In the genomic region with DNA sequence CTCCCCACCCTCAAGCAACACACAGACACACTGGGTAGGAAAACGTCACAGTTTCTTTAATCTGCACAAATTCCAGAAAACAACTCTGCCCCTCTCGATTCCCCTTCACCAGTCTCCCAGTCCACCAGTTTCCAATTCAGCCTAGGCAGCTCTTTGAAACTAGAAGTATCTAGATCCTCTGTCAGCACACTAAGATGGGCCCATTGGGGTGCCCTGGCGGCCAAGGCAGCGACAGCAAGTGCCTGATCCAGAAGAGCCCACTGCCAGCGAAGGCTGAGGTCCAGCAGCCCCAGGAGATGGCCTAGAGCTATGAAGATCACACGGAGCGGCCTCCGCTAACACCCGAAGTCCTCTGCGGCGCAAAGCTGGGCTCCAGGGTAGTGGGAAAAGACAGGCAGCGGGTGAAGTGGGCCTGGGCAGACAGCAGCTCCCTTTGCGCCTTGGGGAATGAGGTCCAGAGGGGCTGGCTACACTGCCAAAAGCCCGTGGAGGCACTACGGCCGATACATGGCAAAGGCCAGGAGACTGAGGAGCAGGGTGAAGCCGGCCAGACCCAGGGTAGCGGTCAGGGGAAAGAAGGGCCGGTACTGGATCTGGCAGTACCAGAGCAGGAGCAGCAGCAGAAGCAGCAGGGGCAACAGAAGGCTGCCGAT, we compare ENCODE assay signal across 8 mouse cellular contexts. TPM values are rescaled to one million over a fixed set of nuclear protein-coding genes. Genes with fewer than 3 reads are reported as not detected.
DNase-seq lines count a peak whose midpoint lies in the region; ATAC-seq and TF ChIP-seq lines count a peak whose summit lies in the region.

No protein-coding gene starts in this region.

- peak overlapping the region; percentile 68 to 94 for H3K27ac ChIP-seq in heart, embryonic 14.5 days (replicated peaks in 1 of 2; ENCODE audit: control insufficient read depth in 1 of 2, insufficient read depth in 1 of 2, low read depth in 2 of 2, low read length in 2 of 2)
- peak overlapping the region; percentile 98 for H3K27ac ChIP-seq in forebrain, embryonic 10.5 days
- peak overlapping the region; percentile 89 for H3K27ac ChIP-seq in liver, embryonic 13.5 days

- intact Hi-C loops in heart, postnatal 10 days (cut with DNase I), result loop anchor here (2.0 kb wide), 1 partner anchor 19 kb away; no protein-coding TSS in a partner anchor
- intact Hi-C loops in left cerebral cortex, postnatal 25 days (cut with DNase I), result loop anchor here (1.0 kb wide), 1 partner anchor 22 kb away; the partner anchor contains the start of genes Cdk5 and Slc4a2

- TF ChIP-seq CTCF in G1E (IDR thresholded peaks at IDR 0.05; ENCODE audit: low read depth, low read length), result no peak

- peak overlapping the region; percentile 61 to 77 for H3K4me3 ChIP-seq in heart, embryonic 14.5 days (ENCODE audit: control insufficient read depth in 1 of 2, insufficient read depth in 1 of 2, low read depth in 1 of 2, low read length in 2 of 2)
- H3K4me3 ChIP-seq in G1E (ENCODE audit: low read depth, low read length), result peak overlapping the region; percentile 88
- H3K4me3 ChIP-seq in forebrain, embryonic 10.5 days, result peak overlapping the region; percentile 75
- H3K4me3 ChIP-seq in liver, embryonic 13.5 days (replicated peaks), result peak overlapping the region; percentile 82

- H3K9me3 ChIP-seq in heart, embryonic 14.5 days (ENCODE audit: control insufficient read depth, low read length), result no peaks in the 10 kb centered on the region
- H3K9me3 ChIP-seq in G1E (replicated peaks), result no peaks in the 10 kb centered on the region
- H3K9me3 ChIP-seq in forebrain, embryonic 10.5 days, result no peaks in the 10 kb centered on the region; the same call in 1 of the 2 replicates
- no peaks in the 10 kb centered on the region for H3K9me3 ChIP-seq in liver, embryonic 13.5 days (replicated peaks)

- H3K27me3 ChIP-seq in heart, embryonic 14.5 days (ENCODE audit: control insufficient read depth, insufficient read depth, low read length), result no peaks in the 10 kb centered on the region
- H3K27me3 ChIP-seq in G1E (ENCODE audit: insufficient read depth, low read length), result no peaks in the 10 kb centered on the region
- H3K27me3 ChIP-seq in forebrain, embryonic 10.5 days (ENCODE audit: poor library complexity, severe bottlenecking), result peaks cover 26% of the 10 kb centered on the region
- H3K27me3 ChIP-seq in liver, embryonic 13.5 days, result no peaks in the 10 kb centered on the region

- ATAC-seq in heart, embryonic 14.5 days (ENCODE audit: insufficient number of reproducible peaks, insufficient read depth, low FRiP score, low read depth), result no peak
- no peak for ATAC-seq in G1E (ENCODE audit: extremely low read depth, insufficient number of reproducible peaks, low FRiP score, poor library complexity, severe bottlenecking)
- ATAC-seq in liver, embryonic 13.5 days (ENCODE audit: low read depth), result no peak

- H3K36me3 ChIP-seq in heart, embryonic 14.5 days (ENCODE audit: control insufficient read depth, insufficient read depth, low read length), result peaks cover 37% of the 10 kb centered on the region
- H3K36me3 ChIP-seq in G1E (replicated peaks), result peaks cover 44% of the 10 kb centered on the region
- H3K36me3 ChIP-seq in forebrain, embryonic 10.5 days (replicated peaks), result peaks cover 34% of the 10 kb centered on the region
- peaks cover 31% of the 10 kb centered on the region for H3K36me3 ChIP-seq in liver, embryonic 13.5 days

- WGBS in heart, embryonic 14.5 days, result 58% methylated on average over 20 of the region's 20 CpGs
- 61% methylated on average over 20 of the region's 20 CpGs for WGBS in forebrain, embryonic 10.5 days
- 57% methylated on average over 20 of the region's 20 CpGs for whole genome bisulfite sequencing in liver, embryonic 13.5 days (ENCODE audit: insufficient replicate concordance)

- H3K4me1 ChIP-seq in heart, embryonic 14.5 days (ENCODE audit: control insufficient read depth in 2 of 2, insufficient read depth in 2 of 2, low read length in 2 of 2), result peaks cover 13 to 22% of the 10 kb centered on the region in 2 experiments; a peak in 3 of 4 replicates
- H3K4me1 ChIP-seq in G1E (ENCODE audit: insufficient read depth, low read depth, low read length), result peaks cover 63% of the 10 kb centered on the region
- H3K4me1 ChIP-seq in forebrain, embryonic 10.5 days, result peaks cover 48% of the 10 kb centered on the region
- peaks cover 49% of the 10 kb centered on the region for H3K4me1 ChIP-seq in liver, embryonic 13.5 days (replicated peaks)

- H3K4me2 ChIP-seq in heart, embryonic 14.5 days (ENCODE audit: low read length), result peak overlapping the region; percentile 79
- H3K4me2 ChIP-seq in liver, embryonic 13.5 days, result peak overlapping the region; percentile 92

- no peak for DNase-seq in heart, postnatal 10 days
- DNase-seq in G1E (ENCODE audit: low spot score), result no peak
- no peak for DNase-seq in forebrain, embryonic 10.5 days (ENCODE audit: extremely low spot score, low spot score)
- DNase-seq in liver, embryonic 13.5 days, result no peak
- DNase-seq in frontal cortex, postnatal 10 days (ENCODE audit: low spot score in 2 of 2), result no peak
- DNase-seq in right cerebral cortex, postnatal 25 days, result no peak
- no peak for DNase-seq in left cerebral cortex, postnatal 25 days (ENCODE audit: low spot score in 2 of 2)

- H3K9ac ChIP-seq in heart, embryonic 14.5 days (ENCODE audit: low read length), result peak overlapping the region; percentile 94
- peak overlapping the region; percentile 89 for H3K9ac ChIP-seq in liver, embryonic 13.5 days

RNA-seq across cellular contexts. Expression of gene Fastk, which starts 0.5 kb away (rescaled TPM):
- 157 and 181 TPM in 2 replicates for polyA plus RNA-seq in heart, embryonic 14.5 days (2014; fragmentation: Nextera tagmentation; extraction: Ambion mirVana)
- 100 to 1,000 TPM; 207 to 209 TPM for total RNA-seq in heart, postnatal 10 days (2021)
- total RNA-seq in G1E (2014; fragmentation: Nextera tagmentation), result 95.9 and 97.8 TPM in 2 replicates
- total RNA-seq in G1E (2017), result 36.2 and 46.9 TPM in 2 replicates
- 286 and 295 TPM in 2 replicates for polyA plus RNA-seq in G1E (2012)
- polyA plus RNA-seq in forebrain, embryonic 10.5 days (2016; fragmentation: Nextera tagmentation; extraction: Ambion mirVana), result 106 and 108 TPM in 2 replicates
- 56.0 and 59.0 TPM in 2 replicates for polyA plus RNA-seq in liver, embryonic 13.5 days (2015; fragmentation: Nextera tagmentation; extraction: Ambion mirVana)
- 100 to 1,000 TPM; 130 to 137 TPM for total RNA-seq in left cerebral cortex, postnatal 25 days (2021)

RNA-seq across cellular contexts. Expression of gene Tmub1, which starts 2.1 kb away (rescaled TPM):
- polyA plus RNA-seq in heart, embryonic 14.5 days (2014; fragmentation: Nextera tagmentation; extraction: Ambion mirVana), result 18.3 and 20.5 TPM in 2 replicates
- 10 to 100 TPM in 1 of 2 experiments, 1 to 10 TPM in 1; 9.6 to 10.7 TPM for total RNA-seq in heart, postnatal 10 days (2021)
- total RNA-seq in G1E (2014; fragmentation: Nextera tagmentation) (11.1 and 14.3 TPM in 2 replicates), G1E (2017) (13.3 and 16.1 TPM in 2 replicates)
- polyA plus RNA-seq in G1E (2012), result 36.3 and 38.1 TPM in 2 replicates
- 28.4 and 31.8 TPM in 2 replicates for polyA plus RNA-seq in forebrain, embryonic 10.5 days (2016; fragmentation: Nextera tagmentation; extraction: Ambion mirVana)
- polyA plus RNA-seq in liver, embryonic 13.5 days (2015; fragmentation: Nextera tagmentation; extraction: Ambion mirVana), result 5.8 and 7.3 TPM in 2 replicates
- 10 to 100 TPM; 25.9 to 27.3 TPM for total RNA-seq in left cerebral cortex, postnatal 25 days (2021)

RNA-seq across cellular contexts. Expression of gene Agap3, which starts 6.4 kb away (rescaled TPM):
- polyA plus RNA-seq in heart, embryonic 14.5 days (2014; fragmentation: Nextera tagmentation; extraction: Ambion mirVana), result 36.7 and 38.7 TPM in 2 replicates
- 10 to 100 TPM; 83.1 to 84.8 TPM for total RNA-seq in heart, postnatal 10 days (2021)
- 22.0 and 26.3 TPM in 2 replicates for total RNA-seq in G1E (2014; fragmentation: Nextera tagmentation)
- 30.3 and 32.8 TPM in 2 replicates for total RNA-seq in G1E (2017)
- polyA plus RNA-seq in G1E (2012), result 133 and 147 TPM in 2 replicates
- polyA plus RNA-seq in forebrain, embryonic 10.5 days (2016; fragmentation: Nextera tagmentation; extraction: Ambion mirVana), result 24.1 and 29.0 TPM in 2 replicates
- polyA plus RNA-seq in liver, embryonic 13.5 days (2015; fragmentation: Nextera tagmentation; extraction: Ambion mirVana), result 9.0 and 10.3 TPM in 2 replicates
- 100 to 1,000 TPM; 505 to 511 TPM for total RNA-seq in left cerebral cortex, postnatal 25 days (2021)

RNA-seq across cellular contexts. Expression of gene Slc4a2, which starts 21.9 kb away (rescaled TPM):
- polyA plus RNA-seq in heart, embryonic 14.5 days (2014; fragmentation: Nextera tagmentation; extraction: Ambion mirVana), result 18.7 and 20.4 TPM in 2 replicates
- total RNA-seq in heart, postnatal 10 days (2021), result 10 to 100 TPM; 49.2 to 52.4 TPM
- total RNA-seq in G1E (2014; fragmentation: Nextera tagmentation), result 24.7 and 42.1 TPM in 2 replicates
- total RNA-seq in G1E (2017), result 25.5 and 30.5 TPM in 2 replicates
- 17.4 and 20.0 TPM in 2 replicates for polyA plus RNA-seq in G1E (2012)
- polyA plus RNA-seq in forebrain, embryonic 10.5 days (2016; fragmentation: Nextera tagmentation; extraction: Ambion mirVana), result 32.8 and 33.6 TPM in 2 replicates
- 9.0 and 10.8 TPM in 2 replicates for polyA plus RNA-seq in liver, embryonic 13.5 days (2015; fragmentation: Nextera tagmentation; extraction: Ambion mirVana)
- total RNA-seq in left cerebral cortex, postnatal 25 days (2021), result 10 to 100 TPM; 28.5 to 33.2 TPM

RNA-seq across cellular contexts. Expression of gene Cdk5, which starts 22.2 kb away (rescaled TPM):
- 28.6 and 31.0 TPM in 2 replicates for polyA plus RNA-seq in heart, embryonic 14.5 days (2014; fragmentation: Nextera tagmentation; extraction: Ambion mirVana)
- total RNA-seq in heart, postnatal 10 days (2021), result 10 to 100 TPM; 21.5 to 25.0 TPM
- total RNA-seq in G1E (2014; fragmentation: Nextera tagmentation), result 14.3 and 19.1 TPM in 2 replicates
- 26.6 and 28.1 TPM in 2 replicates for total RNA-seq in G1E (2017)
- polyA plus RNA-seq in G1E (2012), result 9.8 and 12.7 TPM in 2 replicates
- 42.7 and 48.9 TPM in 2 replicates for polyA plus RNA-seq in forebrain, embryonic 10.5 days (2016; fragmentation: Nextera tagmentation; extraction: Ambion mirVana)
- polyA plus RNA-seq in liver, embryonic 13.5 days (2015; fragmentation: Nextera tagmentation; extraction: Ambion mirVana), result 10.9 and 11.3 TPM in 2 replicates
- 100 to 1,000 TPM; 132 TPM for total RNA-seq in left cerebral cortex, postnatal 25 days (2021)
